Mouse (Mus musculus): ENCODE measurements around the gene Tcf15. TPM values are rescaled to one million over a fixed set of nuclear protein-coding genes. Genes with fewer than 3 reads are reported as not detected.

The Tcf15 gene
- polyA plus RNA-seq, 1 experiment, result 0.21 TPM

DNA sequence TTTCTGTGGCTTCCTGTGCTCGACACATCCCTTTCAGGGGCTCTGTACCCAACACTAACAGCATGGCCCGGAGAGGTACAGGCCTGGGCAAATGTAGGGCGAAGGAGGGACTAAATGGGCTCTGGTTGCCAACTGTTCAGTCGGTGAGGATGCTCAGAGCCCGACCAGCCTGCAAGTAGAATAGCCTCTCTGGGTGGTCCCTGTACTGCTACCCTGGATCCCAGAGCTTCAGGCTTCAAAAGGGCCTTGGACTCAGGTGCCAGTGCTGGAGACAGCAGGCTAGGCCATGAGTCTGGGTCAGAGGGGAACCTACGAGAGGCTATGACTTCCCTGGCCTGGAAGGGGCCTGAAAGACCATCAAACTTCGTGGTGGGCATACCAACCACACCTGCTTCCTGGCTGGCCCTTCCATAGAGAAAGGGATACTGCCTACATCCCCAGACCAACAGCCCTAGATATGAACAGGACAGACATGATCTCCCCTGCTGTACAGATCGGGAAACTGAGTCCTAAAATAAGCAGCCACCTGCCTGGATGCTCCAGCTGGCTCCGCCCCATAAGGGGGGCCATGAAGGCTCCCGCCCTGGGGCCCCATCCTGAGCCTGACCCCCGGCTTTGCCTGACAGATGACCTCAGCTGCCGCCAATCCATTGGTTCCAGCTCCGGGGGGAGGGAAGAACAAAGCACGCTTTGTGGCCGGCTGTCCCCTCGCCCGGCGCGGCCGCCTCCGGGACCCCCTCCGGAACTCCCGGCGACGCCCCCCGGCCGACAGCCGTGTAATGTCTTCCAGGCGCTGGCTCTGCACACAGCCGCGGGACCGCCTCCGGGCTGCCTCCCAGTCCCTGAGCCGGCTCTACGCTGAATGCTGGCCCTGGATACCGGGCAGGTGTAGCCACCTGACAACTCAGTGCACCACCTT, 29.0 kb upstream of the Tcf15 start:
- peaks cover 15% of the 10 kb centered on the region for H3K27me3 ChIP-seq (ENCODE audit: control insufficient read depth)
- H3K4me3 ChIP-seq (replicated peaks), result peak overlapping the region; percentile 44
- TF ChIP-seq TAL1 (IDR thresholded peaks at IDR 0.05; ENCODE audit: low read length) (no peak), GATA1 (IDR thresholded peaks at IDR 0.05; ENCODE audit: low read length) (no peak)
- no peaks in the 10 kb centered on the region for H3K9me3 ChIP-seq (ENCODE audit: control insufficient read depth, low read length)
- H3K4me1 ChIP-seq (ENCODE audit: control insufficient read depth), result peaks cover 62% of the 10 kb centered on the region
- H3K36me3 ChIP-seq (ENCODE audit: control insufficient read depth), result peaks cover 25% of the 10 kb centered on the region

GRCm38 (mm10) chr2:152117694-152118093, 25.7 kb upstream of the Tcf15 start:
- TF ChIP-seq GATA1 (IDR thresholded peaks at IDR 0.05; ENCODE audit: low read length) (no peak), TAL1 (IDR thresholded peaks at IDR 0.05; ENCODE audit: low read length) (peak; percentile 24; the same call in 1 of the 3 replicates)

DNA sequence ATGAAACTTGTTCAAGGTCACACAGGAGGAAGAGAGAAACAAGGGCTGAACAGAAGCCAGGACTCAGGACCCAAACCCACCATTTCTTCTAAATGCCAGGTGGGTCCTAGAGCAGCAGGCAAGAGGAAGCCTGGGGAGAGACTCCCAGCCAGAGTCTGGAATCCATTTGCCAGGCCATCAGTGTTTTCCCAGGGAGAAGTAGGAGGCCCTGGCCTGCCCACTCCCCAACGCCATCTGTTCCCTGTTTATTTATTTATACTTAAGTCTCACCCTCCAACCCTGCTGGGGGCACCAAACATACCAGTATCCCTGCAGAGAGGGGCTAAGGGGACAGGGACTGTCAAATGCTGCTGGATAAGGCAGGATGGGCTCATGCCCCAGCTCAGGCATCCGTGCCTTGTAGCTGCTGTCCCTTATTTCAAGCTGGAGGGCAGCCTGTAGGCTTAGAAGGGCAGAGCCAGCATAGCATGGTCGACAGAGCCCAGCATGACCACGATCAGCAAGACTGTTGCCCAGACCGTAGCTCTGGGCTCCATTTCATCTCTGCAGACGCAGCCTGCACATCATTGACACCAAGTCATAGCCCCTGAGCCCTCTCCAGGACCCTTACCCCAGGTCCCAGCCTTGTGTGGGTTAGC, 24.0 kb upstream of the Tcf15 start:
- H3K27me3 ChIP-seq (ENCODE audit: control insufficient read depth), result peaks cover 11% of the 10 kb centered on the region
- H3K36me3 ChIP-seq (ENCODE audit: control insufficient read depth), result no peaks in the 10 kb centered on the region
- no peak for TF ChIP-seq GATA1 (IDR thresholded peaks at IDR 0.05; ENCODE audit: low read length)
- TF ChIP-seq TAL1 (IDR thresholded peaks at IDR 0.05; ENCODE audit: low read length), result no peak
- peaks cover 85% of the 10 kb centered on the region for H3K4me1 ChIP-seq (ENCODE audit: control insufficient read depth)
- H3K4me3 ChIP-seq (replicated peaks), result no peak overlapping the region
- H3K9me3 ChIP-seq (ENCODE audit: control insufficient read depth, low read length), result no peaks in the 10 kb centered on the region

More at GRCm38 (mm10) chr2:152117694-152118093, 25.7 kb upstream of the Tcf15 start:
- no peaks in the 10 kb centered on the region for H3K9me3 ChIP-seq (ENCODE audit: control insufficient read depth, low read length)
- peaks cover 80% of the 10 kb centered on the region for H3K4me1 ChIP-seq (ENCODE audit: control insufficient read depth)
- H3K36me3 ChIP-seq (ENCODE audit: control insufficient read depth), result no peaks in the 10 kb centered on the region
- H3K27me3 ChIP-seq (ENCODE audit: control insufficient read depth), result peaks cover 15% of the 10 kb centered on the region
- H3K4me3 ChIP-seq (replicated peaks), result no peak overlapping the region

DNA sequence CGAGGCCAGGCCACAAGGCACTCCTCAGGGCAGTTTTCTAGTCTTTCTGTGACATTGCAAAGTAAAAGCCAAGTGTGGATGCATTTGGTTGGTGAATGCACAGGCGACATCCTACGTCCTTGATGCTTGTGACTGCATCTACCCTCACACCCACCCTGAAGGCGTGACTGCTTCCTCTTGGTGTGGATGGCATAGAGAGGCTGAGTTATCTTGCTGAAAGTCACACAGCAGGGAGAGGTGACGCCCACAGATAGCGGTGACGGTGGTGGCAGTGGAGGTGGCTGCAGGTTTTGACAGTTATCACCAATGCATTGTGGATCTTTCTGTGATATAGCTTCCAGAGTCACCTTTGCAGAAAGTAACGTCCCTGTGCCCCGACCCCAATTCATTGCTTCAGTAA, 20.5 kb upstream of the Tcf15 start:
- Histone ChIP-seq H3K36me3 (ENCODE audit: control insufficient read depth) (no peaks in the 10 kb centered on the region), H3K9me3 (ENCODE audit: control insufficient read depth, low read length) (no peaks in the 10 kb centered on the region), H3K4me1 (ENCODE audit: control insufficient read depth) (peaks cover 66% of the 10 kb centered on the region), H3K4me3 (replicated peaks) (peak overlapping the region; percentile 29), H3K27me3 (ENCODE audit: control insufficient read depth) (no peaks in the 10 kb centered on the region)
- TF ChIP-seq GATA1 (IDR thresholded peaks at IDR 0.05; ENCODE audit: low read length) (peak; percentile 85), TAL1 (IDR thresholded peaks at IDR 0.05; ENCODE audit: low read length) (peak; percentile 77)

- 0 out of 2 replicates have a peak, but pooled peaks cover 2% of the 10 kb centered on the region for H3K9me3 ChIP-seq (ENCODE audit: control insufficient read depth, low read length)
- TF ChIP-seq GATA1 (IDR thresholded peaks at IDR 0.05; ENCODE audit: low read length), result no peak
- TF ChIP-seq TAL1 (IDR thresholded peaks at IDR 0.05; ENCODE audit: low read length), result no peak
- peaks cover 19% of the 10 kb centered on the region for H3K27me3 ChIP-seq (ENCODE audit: control insufficient read depth)
- H3K36me3 ChIP-seq (ENCODE audit: control insufficient read depth), result no peaks in the 10 kb centered on the region
- H3K4me1 ChIP-seq (ENCODE audit: control insufficient read depth), result peaks cover 24% of the 10 kb centered on the region
- H3K4me3 ChIP-seq (replicated peaks), result no peak overlapping the region
Measured at GRCm38 (mm10) chr2:152128597-152128996, 14.8 kb upstream of the Tcf15 start.

DNA sequence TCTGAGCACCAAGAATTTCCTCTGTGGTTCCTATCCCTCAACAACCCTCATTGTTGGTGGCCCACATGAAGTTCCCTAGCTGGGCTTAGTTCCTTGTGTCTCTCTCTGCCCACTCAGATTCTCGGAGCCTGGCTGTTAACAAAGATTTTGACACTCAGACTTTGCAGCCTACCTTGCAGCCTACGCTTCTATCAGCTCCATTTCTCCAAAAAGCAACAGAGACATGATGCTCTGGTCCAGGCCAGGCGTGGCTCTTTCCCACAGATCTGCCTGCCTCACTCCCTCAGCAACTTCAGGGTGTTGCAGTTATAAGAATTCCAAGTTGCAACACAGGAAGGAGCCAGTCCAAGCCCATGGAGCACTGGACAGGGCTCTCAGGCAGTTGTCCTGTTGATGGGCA, 13.6 kb upstream of the Tcf15 start:
- Histone ChIP-seq H3K4me1 (ENCODE audit: control insufficient read depth) (peaks cover 12% of the 10 kb centered on the region), H3K27me3 (ENCODE audit: control insufficient read depth) (peaks cover 25% of the 10 kb centered on the region), H3K9me3 (ENCODE audit: control insufficient read depth, low read length) (0 out of 2 replicates have a peak, but pooled peaks cover 2% of the 10 kb centered on the region), H3K4me3 (replicated peaks) (no peak overlapping the region), H3K36me3 (ENCODE audit: control insufficient read depth) (no peaks in the 10 kb centered on the region)
- TF ChIP-seq GATA1 (IDR thresholded peaks at IDR 0.05; ENCODE audit: low read length) (no peak), TAL1 (IDR thresholded peaks at IDR 0.05; ENCODE audit: low read length) (no peak)

DNA sequence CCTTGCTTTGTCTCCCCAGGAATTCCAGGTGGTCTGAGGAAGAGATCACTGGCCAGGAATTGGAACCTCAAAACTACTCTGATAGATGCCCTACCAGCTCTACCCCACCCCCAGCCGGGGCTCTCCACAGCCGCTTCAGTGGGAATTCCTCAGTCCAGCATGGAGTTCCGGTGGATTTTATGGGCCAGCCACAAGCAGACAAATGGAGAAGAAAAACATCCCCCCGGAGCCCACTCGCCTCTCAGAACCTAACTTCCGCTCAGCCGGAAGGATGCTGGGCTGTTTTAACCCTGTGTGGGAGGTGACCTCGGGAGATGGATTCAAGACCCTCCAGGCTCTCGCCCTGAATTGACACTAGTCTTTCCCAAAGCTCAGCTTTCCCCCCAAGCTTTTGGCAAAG, 11.3 kb upstream of the Tcf15 start:
- TF ChIP-seq GATA1 (IDR thresholded peaks at IDR 0.05; ENCODE audit: low read length), result no peak
- TF ChIP-seq TAL1 (IDR thresholded peaks at IDR 0.05; ENCODE audit: low read length), result no peak
- Histone ChIP-seq H3K4me3 (replicated peaks) (no peak overlapping the region), H3K4me1 (ENCODE audit: control insufficient read depth) (peaks cover 3% of the 10 kb centered on the region; the same call in 1 of the 2 replicates), H3K27me3 (ENCODE audit: control insufficient read depth) (peaks cover 34% of the 10 kb centered on the region), H3K9me3 (ENCODE audit: control insufficient read depth, low read length) (0 out of 2 replicates have a peak, but pooled peaks cover 2% of the 10 kb centered on the region), H3K36me3 (ENCODE audit: control insufficient read depth) (no peaks in the 10 kb centered on the region)

GRCm38 (mm10) chr2:152132691-152133090, 10.7 kb upstream of the Tcf15 start:
- TF ChIP-seq TAL1 (IDR thresholded peaks at IDR 0.05; ENCODE audit: low read length), result no peak
- no peak for TF ChIP-seq GATA1 (IDR thresholded peaks at IDR 0.05; ENCODE audit: low read length)
- 0 out of 2 replicates have a peak, but pooled peaks cover 2% of the 10 kb centered on the region for H3K9me3 ChIP-seq (ENCODE audit: control insufficient read depth, low read length)
- no peak overlapping the region for H3K4me3 ChIP-seq (replicated peaks)
- H3K4me1 ChIP-seq (ENCODE audit: control insufficient read depth), result peaks cover 3% of the 10 kb centered on the region; the same call in 1 of the 2 replicates
- H3K36me3 ChIP-seq (ENCODE audit: control insufficient read depth), result no peaks in the 10 kb centered on the region
- peaks cover 40% of the 10 kb centered on the region for H3K27me3 ChIP-seq (ENCODE audit: control insufficient read depth)
